Mouse (Mus musculus) 3T3-L1 (cell line): ENCODE measurements around the gene Arhgap35.

Experiments used
- DNase-seq: peaks from one replicate; pipeline ENCODE4 v3.0.0-alpha.2; 2015; ENCODE audit warnings: low read depth, low spot score

Gene Arhgap35

DNA sequence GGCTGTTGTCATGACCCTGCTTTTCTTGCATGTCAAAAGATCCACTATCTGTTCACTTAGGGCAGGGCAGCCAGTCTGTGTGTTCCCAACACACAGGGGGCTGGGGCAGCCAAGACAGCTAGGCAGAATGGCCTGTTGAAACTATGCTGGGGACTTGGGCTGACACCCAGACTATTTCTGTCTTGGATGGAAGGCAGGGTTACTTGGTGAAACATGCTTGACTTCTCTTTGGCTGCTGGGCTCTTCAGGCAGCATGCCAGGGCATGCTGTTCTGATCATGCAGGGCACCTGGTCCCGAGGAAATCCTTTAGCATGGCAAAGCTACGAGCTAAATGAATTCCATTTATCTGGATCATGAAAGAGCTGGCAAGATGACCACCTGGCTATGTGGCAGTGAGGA lies 90.5 kb downstream of the Arhgap35 start:
- peak; percentile 4 for DNase-seq

DNA sequence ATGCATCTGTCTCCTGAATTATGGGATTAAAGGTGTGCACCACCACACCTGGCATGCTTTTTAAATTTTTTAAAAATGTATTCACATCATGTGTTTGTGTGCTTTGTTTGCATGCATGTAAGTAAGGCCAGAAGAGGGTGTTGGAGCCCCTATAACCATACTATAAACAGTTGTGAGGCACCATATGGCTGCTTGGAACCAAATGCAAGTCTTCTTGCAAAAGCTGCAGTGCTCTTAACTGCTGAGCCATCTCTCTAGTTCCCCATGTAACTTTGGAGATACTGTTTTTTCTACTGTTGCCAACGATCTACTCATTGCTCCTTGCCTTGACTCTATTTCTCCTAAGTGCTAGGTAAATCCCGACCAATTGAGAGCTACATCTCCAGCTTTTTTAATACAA lies 95.5 kb downstream of the Arhgap35 start:
- no peak for DNase-seq

DNA sequence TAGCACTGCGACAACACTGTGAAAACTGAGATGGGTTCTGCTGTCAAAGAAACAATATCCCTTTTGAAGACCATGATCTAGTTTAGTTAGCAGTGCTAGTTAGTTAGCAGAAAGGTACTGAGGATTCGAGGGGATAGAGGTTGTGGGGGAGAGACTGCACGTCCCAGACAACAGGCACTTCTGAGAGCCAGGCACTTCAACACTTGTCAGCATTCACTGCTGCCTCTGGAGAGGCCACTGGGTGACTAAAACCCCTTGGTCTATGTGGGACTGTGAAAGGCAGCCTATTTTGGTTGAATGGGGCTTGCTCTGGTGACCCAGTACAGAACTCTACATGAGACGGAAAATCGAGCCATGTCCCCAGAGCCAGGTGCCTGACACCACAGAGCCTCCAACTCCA lies 97.6 kb downstream of the Arhgap35 start:
- no peak for DNase-seq

DNA sequence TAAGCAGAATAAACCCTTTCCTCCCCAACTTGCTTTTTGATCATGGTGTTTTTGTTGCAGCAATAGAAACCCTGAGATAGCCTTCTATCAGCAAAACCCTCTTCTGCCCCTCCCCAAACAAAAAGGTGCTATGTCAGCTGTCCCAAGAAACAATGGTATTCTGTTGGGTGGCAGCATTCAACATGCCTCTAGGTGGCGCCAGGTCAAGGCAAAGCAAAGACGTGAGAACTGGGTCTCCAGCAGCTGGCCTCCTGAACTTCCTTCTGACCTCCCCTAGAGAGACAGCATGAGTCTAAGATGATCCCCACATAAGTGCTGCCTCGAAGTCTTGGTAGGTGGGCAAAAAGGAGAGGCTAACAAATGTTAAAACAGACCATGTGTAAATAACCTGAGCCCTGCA lies 107.5 kb downstream of the Arhgap35 start:
- peak; percentile 57 for DNase-seq

DNA sequence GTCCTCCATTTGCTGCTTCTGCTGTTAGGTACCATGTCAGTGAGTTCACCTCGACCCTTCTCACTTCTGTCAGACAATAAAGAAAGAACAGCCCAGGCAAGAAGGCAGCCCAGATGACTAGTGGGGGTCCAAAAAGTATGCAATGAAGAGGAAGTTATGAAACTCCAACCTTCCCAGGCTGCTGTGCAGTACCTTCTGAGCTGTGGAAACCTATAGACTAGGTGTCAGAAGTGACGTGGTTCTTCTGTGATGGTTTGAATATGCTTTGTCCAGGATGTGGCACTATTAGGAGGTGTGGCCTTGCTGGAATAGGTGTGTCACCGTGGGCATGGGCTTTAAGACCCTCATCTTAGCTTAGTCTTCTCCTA lies 109.6 kb downstream of the Arhgap35 start:
- DNase-seq, result no peak

DNA sequence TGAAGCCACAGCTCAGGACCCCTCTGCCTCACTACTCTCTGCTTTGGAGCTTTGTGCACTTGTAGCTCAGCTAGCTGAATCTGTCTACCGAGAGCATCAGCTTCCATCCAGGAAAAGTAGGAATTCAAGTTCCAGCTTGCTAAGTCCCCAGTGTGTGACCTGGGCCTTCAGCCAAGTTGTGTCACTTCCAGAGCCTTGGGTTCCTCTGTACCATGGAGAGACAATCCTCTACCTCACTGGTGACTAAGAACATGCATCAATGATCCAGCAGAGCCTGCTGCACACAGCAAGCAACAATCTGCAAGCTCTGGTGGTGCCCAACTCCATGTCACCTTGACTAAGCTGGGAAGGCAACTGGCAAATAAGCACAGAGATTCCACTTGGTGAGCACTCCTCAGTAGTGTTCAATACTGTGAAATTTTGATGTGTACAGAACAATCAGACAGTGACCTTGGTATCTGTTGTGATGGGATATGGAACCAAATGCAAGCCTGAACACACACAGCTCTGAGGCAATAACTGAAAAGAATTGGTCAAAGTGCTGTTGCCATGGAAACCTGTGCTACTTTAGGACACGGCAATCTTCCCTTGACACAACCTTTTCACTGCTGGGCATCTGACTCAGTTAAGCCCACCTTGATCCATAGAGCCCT lies 110.1 kb downstream of the Arhgap35 start:
- no peak for DNase-seq

DNA sequence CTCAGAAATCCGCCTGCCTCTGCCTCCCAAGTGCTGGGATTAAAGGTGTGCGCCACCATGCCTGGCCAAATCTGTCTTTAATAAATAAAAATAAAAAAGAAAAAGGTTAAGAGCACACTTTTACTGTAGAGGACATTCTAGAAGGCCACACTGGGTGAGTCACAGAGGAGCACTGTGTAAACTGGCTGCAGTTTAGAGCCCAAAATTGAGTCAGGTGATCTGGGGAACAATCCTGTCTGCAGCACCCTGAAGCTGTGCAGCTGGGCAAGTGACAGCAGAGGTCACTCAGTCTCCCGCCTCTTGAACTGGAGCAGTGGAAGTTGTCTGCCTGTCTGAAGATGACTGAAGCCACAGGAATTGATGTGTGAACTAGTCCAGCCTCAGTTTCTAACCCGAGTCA lies 113.2 kb downstream of the Arhgap35 start:
- DNase-seq, result no peak

DNA sequence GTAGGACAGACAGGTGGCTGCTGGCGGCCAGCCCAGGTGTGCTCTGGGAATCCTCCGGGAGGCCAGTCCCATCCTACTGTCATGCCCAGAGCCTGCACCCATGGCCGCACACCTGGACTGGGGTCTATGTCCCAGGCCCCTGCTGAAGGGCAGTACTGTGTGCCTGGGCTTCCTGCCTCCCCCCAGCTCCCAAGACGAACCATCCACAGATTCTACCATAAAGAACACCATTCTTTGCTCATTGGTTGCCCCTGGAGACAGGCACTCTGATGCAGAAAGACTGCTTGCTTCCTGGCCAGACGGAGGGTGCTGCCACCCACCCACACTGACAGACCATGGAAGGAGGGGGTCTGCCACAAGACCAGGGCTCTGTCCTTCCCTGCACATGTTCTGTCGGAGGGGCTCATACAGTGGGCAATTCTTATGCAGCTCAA lies 115.1 kb downstream of the Arhgap35 start:
- DNase-seq, result no peak

DNA sequence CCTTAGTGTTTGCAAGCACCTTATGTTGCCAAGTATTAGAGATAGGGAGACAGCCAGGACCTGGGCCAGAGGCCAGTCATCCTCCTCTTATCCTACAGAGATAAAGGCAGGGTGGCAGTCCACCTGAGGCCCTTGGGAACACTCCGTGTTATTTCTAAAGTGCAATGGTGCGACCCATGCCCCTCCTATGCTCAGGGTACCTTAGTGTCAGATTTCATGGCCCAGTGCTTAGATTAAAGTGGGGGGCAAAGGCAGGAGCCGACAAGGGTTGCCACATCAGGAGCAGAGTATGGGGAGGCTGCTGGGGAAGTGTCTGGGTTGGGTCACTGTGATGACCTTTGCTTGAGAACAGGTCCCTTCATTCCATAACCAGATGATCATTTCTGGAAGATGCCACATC lies 118.5 kb downstream of the Arhgap35 start:
- DNase-seq, result no peak

DNA sequence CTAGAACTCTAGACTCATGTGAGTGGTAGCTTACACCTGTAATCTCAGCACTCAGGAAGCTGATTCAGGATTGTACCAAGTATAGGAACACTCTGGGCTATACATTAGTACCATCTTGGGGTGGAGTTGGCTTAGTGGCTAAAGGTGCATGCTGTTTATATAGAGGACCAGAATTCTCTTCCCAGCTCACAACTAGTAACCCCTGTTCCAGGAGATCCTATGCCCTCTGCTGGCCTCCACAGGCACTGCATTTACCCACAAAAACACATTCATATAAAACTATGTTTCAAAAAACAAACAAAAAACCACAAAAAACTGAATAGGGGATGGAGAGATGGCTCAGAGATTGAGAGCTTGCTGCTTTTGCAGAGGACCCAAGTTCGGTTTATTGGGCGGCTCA lies 121.4 kb downstream of the Arhgap35 start:
- peak; percentile 66 for DNase-seq

DNA sequence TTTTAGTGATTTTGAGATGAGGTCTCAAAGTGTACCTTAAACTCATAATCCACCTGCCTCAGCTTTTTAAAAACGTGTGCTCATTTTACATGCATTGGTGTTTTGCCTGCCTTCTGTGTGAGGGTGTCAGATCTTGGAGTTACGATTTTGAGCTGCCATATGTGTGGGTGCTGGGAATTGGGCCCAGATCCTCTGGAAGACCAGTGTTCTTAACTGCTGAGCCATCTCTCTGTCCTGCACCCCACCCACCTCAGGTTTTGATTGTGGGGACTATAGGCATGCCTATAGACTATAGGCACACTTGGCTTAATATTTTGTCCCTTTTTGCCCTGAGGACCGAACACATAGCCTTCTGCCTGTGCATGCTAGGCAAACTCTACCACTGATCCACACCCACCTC lies 122.6 kb downstream of the Arhgap35 start:
- DNase-seq, result no peak

DNA sequence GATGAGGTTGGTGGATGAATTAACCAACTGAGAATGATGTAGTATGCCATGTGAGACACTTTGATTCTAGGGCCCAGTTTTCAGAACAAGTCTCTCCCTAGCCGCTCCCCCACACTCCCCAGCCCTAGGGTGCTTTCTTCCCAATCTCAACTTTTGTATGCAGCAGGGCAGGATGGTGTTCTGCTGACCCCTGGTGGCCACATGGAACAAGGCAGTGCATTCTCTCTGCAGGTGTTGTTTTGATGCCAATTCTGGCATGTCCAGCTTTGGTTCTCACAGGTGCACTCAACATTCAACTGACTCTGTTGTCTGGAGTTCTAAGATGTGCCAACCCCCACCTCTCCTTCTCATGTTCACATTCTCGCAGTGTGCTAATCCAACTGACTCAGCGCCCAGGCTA lies 123.0 kb downstream of the Arhgap35 start:
- DNase-seq, result peak; percentile 73

DNA sequence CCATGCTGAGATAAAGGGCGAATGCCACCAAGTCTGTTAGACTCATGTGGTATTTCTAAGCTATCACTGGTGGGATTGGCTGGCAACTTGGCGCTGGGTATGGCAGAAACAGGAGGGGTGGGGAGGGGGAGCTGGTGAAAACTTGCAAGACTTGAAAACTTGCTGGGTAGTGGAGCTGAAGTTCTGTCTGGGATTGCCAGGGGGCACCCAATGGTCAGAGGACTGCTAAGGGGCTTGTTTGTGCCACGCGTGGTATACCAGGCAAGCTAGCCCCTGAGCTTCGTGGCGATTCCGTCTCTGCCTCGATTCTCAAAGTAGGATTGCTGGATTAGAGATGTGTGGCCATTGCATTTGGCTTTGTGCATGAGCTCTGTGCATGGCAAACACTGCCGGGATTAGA lies 124.8 kb downstream of the Arhgap35 start:
- DNase-seq, result no peak

DNA sequence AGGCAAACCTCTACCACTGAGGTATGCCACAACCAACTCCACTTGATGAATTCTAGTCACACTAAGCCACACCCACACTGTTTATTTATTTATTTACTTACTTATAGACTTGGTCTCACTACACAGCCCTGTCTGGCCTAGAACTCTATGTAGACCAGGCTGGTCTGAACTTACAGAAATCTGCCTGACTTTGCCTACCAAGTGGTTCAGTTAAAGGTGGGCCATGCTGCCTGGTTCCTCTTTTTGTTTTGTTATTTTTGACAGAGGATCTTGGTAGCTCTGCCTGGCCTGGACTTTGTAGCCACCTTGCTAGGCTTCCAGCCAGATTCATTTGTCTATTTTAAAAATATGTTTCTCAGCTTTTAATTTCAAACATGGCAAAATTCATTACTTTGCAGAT lies 126.0 kb downstream of the Arhgap35 start:
- no peak for DNase-seq

DNA sequence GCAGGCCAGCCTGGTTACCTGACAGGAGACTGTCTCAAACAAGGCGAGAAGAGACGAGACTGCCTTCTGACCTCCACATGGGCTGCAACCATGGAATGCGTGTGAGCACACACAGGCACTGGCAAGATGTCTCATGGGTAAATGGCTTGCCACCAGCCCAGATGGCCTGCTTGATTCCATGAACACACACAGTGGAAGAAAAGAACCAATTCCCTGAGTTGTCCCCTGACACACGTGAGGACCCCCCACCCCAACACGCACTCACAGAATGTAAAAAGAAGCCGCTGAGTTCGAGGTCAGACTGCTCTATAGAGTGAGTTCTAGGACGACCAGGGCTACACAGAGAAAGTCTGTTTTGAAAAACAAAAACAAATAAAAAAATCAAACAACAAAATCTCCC lies 137.2 kb downstream of the Arhgap35 start, which contains the start of gene Npas1:
Gene Npas1, minus strand, starts transcription at position 101 of the 400 bp plus-strand sequence.
- DNase-seq, result no peak

DNA sequence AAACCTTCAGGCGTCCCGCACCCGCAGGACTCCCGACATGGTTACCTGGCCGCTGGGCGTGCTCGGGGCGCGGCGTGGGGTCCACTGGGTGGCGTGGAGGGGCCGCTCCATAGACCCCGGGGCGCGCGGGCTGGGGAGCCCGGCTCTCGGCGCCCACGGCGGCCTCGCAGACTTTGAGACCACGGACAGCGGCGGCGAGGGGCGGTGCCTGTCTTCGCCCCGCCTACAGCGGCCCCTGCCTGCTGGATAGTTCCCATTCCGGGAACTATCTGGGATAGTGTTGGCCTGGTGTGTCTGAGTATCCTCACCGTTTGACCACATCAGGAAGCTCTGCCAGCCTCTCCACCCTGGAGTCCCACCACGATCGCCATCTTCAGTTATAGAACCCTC lies 138.2 kb downstream of the Arhgap35 start:
- DNase-seq, result no peak

DNA sequence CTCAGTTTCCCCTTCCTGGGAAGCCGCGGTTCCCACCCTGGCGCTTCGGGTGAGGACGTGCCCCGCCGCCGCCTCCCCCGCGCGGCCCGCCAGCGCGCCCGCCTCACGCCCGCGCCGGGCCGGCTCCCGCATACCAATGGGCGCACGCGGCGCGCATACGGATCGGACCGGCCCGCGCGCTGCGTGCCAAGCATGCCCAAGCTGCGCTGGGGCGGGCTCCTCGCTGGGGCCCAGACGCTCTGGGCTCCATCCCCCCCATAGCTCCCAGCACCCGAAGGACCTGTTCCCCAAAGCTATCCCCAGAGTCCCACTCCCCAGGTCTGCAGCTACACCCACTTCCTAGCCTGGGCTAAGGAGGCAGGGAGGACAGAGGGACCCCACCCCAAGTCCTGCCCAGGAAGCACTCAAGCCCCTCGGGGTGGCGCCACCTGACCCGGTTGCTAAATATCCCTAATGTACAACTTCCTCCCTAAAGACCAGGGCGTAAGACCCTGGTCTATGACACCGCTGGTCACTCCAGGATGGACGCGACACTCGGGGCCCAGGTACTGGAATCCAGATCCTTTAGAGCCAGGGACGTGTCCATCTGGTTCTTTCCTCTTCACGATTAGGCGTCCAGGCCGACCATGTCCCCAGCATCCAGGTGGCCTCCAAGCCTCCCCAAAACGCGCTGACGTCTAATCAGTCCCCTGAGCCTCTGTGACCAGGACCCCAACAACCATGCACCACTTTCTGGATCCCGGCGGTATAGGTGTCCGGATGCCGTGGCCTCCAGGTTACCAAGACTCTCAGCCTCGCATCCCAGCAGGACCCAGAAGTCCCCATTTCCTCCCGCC lies 138.8 kb downstream of the Arhgap35 start:
- DNase-seq, result no peak

DNA sequence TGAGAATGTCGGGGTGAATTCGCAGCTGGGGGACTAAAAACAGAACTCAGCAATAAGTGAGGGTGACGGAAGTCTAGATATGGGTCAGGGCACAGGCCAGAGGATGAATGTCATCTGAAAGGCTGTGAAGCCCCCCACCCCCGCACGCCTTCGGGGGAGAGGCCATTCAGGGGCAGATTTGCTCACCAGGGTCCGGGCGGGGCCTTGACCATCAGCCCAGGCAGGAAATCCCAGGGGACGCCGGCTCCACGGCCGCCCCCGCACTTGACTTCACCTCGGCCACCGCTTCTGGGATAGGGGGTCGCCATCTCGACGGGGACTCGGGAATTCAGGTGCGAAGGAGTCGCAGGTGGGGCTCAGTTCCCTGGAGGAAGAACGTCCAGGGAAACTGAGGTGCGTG lies 139.5 kb downstream of the Arhgap35 start:
- DNase-seq, result no peak

DNA sequence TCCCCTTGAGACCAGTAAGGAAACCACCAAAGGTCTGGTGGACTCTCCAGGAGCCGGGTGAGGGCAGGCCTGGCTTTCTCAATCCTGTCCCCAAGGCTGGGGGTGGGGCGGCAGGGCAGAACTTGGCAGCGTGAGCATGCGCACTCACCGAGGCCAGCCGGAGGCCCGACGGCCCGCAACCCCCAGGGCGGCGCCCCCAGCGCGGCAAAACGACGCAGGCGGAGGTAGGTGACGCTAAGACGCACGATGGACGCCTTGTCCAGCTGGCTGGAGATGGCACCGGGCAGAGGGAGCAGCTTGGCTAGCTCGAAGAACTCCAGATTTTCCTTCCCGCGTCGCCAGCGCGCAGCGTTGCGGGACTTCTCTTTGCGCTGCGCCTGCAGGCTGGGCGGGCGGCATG lies 140.3 kb downstream of the Arhgap35 start:
- DNase-seq, result no peak

DNA sequence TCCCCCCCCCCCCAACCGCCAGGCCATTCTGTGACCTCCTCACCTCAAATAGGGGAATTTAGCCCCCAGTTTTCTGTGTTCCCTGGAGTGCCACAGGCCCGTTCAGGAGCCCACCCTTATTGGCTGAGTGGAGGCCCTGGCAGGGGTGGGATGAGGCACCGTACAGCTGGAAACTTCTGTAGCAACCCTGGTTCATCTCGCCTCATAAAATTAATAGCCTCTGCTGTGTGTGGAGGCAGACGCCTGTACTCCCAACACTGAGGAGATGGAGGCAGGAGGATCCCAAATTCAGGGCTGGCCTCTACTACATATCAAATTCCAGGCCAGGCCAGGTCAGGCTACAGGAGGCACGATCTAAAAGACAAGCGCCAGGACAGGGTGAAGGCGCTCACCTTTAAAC lies 140.9 kb downstream of the Arhgap35 start:
- no peak for DNase-seq

DNA sequence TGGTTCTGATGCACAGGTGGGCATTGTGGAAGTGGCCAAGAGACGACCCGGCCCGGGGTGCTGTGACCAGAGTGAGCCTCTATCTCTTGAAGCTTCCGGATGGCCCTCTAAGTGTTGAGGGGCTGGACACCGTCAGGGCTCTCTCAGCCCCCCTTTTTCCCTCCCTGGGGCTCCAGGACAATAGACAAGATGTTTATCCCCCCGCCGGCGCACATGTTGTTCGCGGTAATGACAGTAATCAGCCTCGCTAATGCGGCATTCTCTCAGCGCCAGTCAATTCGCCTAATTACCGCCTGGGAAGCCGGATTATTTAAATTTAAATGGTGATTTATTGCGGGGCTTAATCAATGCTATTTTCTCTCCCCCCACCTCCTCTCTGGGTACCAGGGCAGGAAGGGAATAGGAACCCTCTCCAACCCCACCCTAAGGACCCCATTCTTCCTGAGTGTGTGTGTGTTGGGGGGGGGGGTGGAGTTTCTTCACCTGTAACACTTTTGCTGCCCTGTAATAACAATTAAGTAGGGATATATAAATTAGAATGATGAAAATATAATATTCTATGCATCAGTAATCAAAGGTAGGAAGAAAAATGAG lies 142.6 kb downstream of the Arhgap35 start:
- no peak for DNase-seq

DNA sequence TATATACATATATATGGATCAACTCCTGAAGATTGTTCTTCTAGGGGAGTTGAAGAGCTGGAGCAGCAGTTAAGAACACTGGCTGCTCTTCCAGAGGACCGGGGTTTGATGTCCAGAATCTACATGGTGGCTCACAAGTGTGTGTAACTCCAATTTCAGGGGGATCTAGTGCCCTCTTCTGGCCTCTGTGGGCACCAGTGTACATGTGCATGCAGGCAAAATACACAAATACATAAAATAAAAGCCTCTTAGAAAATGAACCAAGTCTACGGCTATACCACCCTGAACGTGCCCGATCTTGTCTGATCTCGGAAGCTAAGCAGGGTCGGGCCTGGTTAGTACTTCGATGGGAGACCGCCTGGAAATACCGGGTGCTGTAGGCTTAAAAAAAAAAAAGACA lies 143.2 kb downstream of the Arhgap35 start:
- peak; percentile 48 for DNase-seq

DNA sequence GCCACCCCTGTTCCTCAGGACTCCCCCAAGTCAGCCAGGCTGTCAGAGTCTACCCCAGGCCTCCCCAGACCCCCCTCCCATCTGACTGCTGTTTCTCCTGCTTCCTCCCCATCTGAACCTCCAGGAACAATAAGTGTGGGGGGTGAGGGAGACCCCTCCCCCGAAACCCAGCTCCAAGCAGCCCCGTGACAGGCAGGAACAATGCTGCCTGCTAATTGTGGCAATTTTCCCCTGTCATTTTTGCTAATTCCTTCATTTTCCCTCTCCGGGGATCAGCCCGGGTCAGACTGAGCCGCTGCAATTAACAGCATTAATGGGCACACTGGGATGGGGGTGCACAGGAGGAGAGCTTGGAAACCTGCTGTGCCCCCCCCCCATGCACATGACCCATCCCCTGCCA lies 146.7 kb downstream of the Arhgap35 start:
- DNase-seq, result no peak
